In the genomic region with DNA sequence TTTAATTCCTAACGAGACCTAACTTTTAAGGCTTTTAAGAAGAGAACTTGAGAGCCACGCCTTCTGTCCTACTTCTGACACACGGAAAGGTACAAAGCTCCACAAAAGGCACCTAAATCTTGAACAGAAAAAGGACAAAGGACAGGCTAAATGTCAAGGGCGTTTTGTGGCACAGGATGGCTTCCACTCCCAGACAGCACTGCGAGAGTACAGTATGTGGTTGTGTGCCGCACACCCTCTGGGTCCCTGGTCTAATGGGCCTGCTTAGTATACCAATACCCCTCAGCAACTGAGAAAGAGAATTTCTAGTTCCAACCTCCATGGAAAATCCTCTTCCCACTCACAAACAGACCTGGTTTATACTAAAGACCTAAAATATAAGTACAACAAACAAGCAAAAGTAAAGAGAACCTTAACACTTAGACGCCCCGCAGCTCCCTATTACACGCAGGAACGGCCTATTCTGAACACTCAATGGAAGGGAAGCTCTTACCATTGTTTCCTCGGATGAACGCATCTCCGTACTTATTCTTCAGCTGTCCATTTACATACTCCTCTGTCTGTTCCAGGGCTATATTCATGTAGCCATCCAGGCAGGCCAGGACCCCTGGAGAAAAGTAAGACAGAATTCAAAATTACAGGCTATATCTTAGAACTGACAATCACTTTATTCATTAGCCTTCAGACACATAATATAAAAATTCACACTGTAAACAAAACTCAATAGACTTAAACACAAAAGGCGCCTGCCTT, we compare ENCODE assay signal across 15 mouse cellular contexts. TPM values are rescaled to one million over a fixed set of nuclear protein-coding genes. Genes with fewer than 3 reads are reported as not detected.
DNase-seq lines count a peak whose midpoint lies in the region; ATAC-seq lines count a peak whose summit lies in the region.
"Had no signal": no experiment of that assay in that cellular context is flagged by ENCODE, and none has a peak within 500 bp of the region (broad histone marks: within the 10 kb centered on the region; RNA-seq: fewer than 3 reads in every experiment).

No protein-coding gene starts in this region.

- H3K9me3 ChIP-seq in forebrain, embryonic 14.5 days (replicated peaks; ENCODE audit: control insufficient read depth, low read length): no peaks in the 10 kb centered on the region
- no peaks in the 10 kb centered on the region for H3K9me3 ChIP-seq in forebrain, embryonic 10.5 days
- H3K9me3 ChIP-seq in neural tube, embryonic 12.5 days: no peaks in the 10 kb centered on the region
- H3K9me3 ChIP-seq in neural tube, embryonic 15.5 days (replicated peaks): no peaks in the 10 kb centered on the region
- H3K9me3 ChIP-seq in hindbrain, embryonic 15.5 days: no peaks in the 10 kb centered on the region
- H3K9me3 ChIP-seq: lung, embryonic 15.5 days had no signal

- ATAC-seq in forebrain, embryonic 14.5 days: peak; percentile 47
- peak; percentile 48 for ATAC-seq in neural tube, embryonic 12.5 days (ENCODE audit: low FRiP score, low read depth)
- no peak for ATAC-seq in neural tube, embryonic 15.5 days (ENCODE audit: low FRiP score)
- peak; percentile 28; the same call in 1 of the 2 replicates for ATAC-seq in hindbrain, embryonic 15.5 days (ENCODE audit: low FRiP score, low read depth)

- H3K9ac ChIP-seq in forebrain, embryonic 14.5 days (ENCODE audit: low read length): no peak overlapping the region
- H3K9ac ChIP-seq in neural tube, embryonic 12.5 days: no peak overlapping the region
- no peak overlapping the region for H3K9ac ChIP-seq in neural tube, embryonic 15.5 days (replicated peaks)
- H3K9ac ChIP-seq in hindbrain, embryonic 15.5 days: no peak overlapping the region
- H3K9ac ChIP-seq: lung, embryonic 15.5 days had no signal

- peaks cover 70% of the 10 kb centered on the region for H3K36me3 ChIP-seq in forebrain, embryonic 14.5 days (ENCODE audit: control insufficient read depth, insufficient read depth, low read length)
- peaks cover 91% of the 10 kb centered on the region for H3K36me3 ChIP-seq in forebrain, embryonic 10.5 days (replicated peaks)
- H3K36me3 ChIP-seq in neural tube, embryonic 12.5 days: peaks cover 64% of the 10 kb centered on the region
- H3K36me3 ChIP-seq in neural tube, embryonic 15.5 days: peaks cover 66% of the 10 kb centered on the region
- peaks cover 21% of the 10 kb centered on the region for H3K36me3 ChIP-seq in hindbrain, embryonic 15.5 days

- no peak overlapping the region for H3K4me3 ChIP-seq in forebrain, embryonic 14.5 days (ENCODE audit: low read depth, low read length)
- H3K4me3 ChIP-seq in forebrain, embryonic 10.5 days: no peak overlapping the region
- H3K4me3 ChIP-seq in neural tube, embryonic 12.5 days: no peak overlapping the region
- H3K4me3 ChIP-seq in neural tube, embryonic 15.5 days (replicated peaks): no peak overlapping the region
- H3K4me3 ChIP-seq in hindbrain, embryonic 15.5 days: no peak overlapping the region
- H3K4me3 ChIP-seq: lung, embryonic 15.5 days had no signal

- WGBS in forebrain, embryonic 14.5 days: 69% methylated on average over 14 of the region's 14 CpGs
- WGBS in forebrain, embryonic 10.5 days: 90% methylated on average over 14 of the region's 14 CpGs
- 77% methylated on average over 14 of the region's 14 CpGs for WGBS in neural tube, embryonic 12.5 days
- WGBS in neural tube, embryonic 15.5 days: 64% methylated on average over 14 of the region's 14 CpGs
- 60% methylated on average over 14 of the region's 14 CpGs for WGBS in hindbrain, embryonic 15.5 days

- H3K27me3 ChIP-seq in forebrain, embryonic 14.5 days (replicated peaks; ENCODE audit: control insufficient read depth, insufficient read depth, low read length): no peaks in the 10 kb centered on the region
- H3K27me3 ChIP-seq in forebrain, embryonic 10.5 days (ENCODE audit: poor library complexity, severe bottlenecking): no peaks in the 10 kb centered on the region
- H3K27me3 ChIP-seq in neural tube, embryonic 12.5 days (replicated peaks): no peaks in the 10 kb centered on the region
- no peaks in the 10 kb centered on the region for H3K27me3 ChIP-seq in neural tube, embryonic 15.5 days (replicated peaks)
- H3K27me3 ChIP-seq in hindbrain, embryonic 15.5 days: no peaks in the 10 kb centered on the region
- H3K27me3 ChIP-seq: lung, embryonic 15.5 days had no signal

- H3K27ac ChIP-seq in forebrain, embryonic 14.5 days (ENCODE audit: low read depth, low read length): no peak overlapping the region
- no peak overlapping the region for H3K27ac ChIP-seq in forebrain, embryonic 10.5 days
- H3K27ac ChIP-seq in neural tube, embryonic 12.5 days: no peak overlapping the region
- H3K27ac ChIP-seq in neural tube, embryonic 15.5 days (replicated peaks): no peak overlapping the region
- H3K27ac ChIP-seq in hindbrain, embryonic 15.5 days (replicated peaks): peak overlapping the region; percentile 20; the same call in 1 of the 2 replicates
- H3K27ac ChIP-seq: lung, embryonic 15.5 days; macrophage had no signal

- DNase-seq in forebrain, embryonic 14.5 days (ENCODE audit: low spot score): no peak
- no peak for DNase-seq in forebrain, embryonic 10.5 days (ENCODE audit: extremely low spot score, low spot score)
- no peak for DNase-seq in embryo, embryonic 9.5 days (ENCODE audit: extremely low spot score)
- DNase-seq in adrenal gland, adult 18-20 months (ENCODE audit: low spot score in 2 of 2): no peak
- DNase-seq: adrenal gland, postnatal 25 days; gastrocnemius, postnatal 14 days; kidney, postnatal 4 days; retina, postnatal 1 day; right cerebral cortex, postnatal 4 days; thymus, postnatal 36 days had no signal

- no peak overlapping the region for H3K4me2 ChIP-seq in forebrain, embryonic 14.5 days (ENCODE audit: low read length)
- H3K4me2 ChIP-seq in neural tube, embryonic 12.5 days (replicated peaks): no peak overlapping the region
- no peak overlapping the region for H3K4me2 ChIP-seq in neural tube, embryonic 15.5 days
- no peak overlapping the region for H3K4me2 ChIP-seq in hindbrain, embryonic 15.5 days
- H3K4me2 ChIP-seq: lung, embryonic 15.5 days had no signal

- H3K4me1 ChIP-seq in forebrain, embryonic 14.5 days (ENCODE audit: control insufficient read depth, insufficient read depth, low read length): peaks cover 14% of the 10 kb centered on the region
- peaks cover 13% of the 10 kb centered on the region for H3K4me1 ChIP-seq in forebrain, embryonic 10.5 days
- peaks cover 9% of the 10 kb centered on the region; the same call in 1 of the 2 replicates for H3K4me1 ChIP-seq in neural tube, embryonic 12.5 days
- H3K4me1 ChIP-seq in neural tube, embryonic 15.5 days: no peaks in the 10 kb centered on the region
- no peaks in the 10 kb centered on the region for H3K4me1 ChIP-seq in hindbrain, embryonic 15.5 days (replicated peaks)
- H3K4me1 ChIP-seq: lung, embryonic 15.5 days had no signal

RNA-seq across cellular contexts. Expression of a gene that starts 11.3 kb away (rescaled TPM):
- 167 and 199 TPM in 2 replicates for polyA plus RNA-seq in forebrain, embryonic 14.5 days (2014; fragmentation: Nextera tagmentation; extraction: Ambion mirVana)
- polyA plus RNA-seq in forebrain, embryonic 10.5 days (2016; fragmentation: Nextera tagmentation; extraction: Ambion mirVana): 297 and 298 TPM in 2 replicates
- 191 and 202 TPM in 2 replicates for polyA plus RNA-seq in neural tube, embryonic 12.5 days (2016; fragmentation: Nextera tagmentation; extraction: Ambion mirVana)
- polyA plus RNA-seq in neural tube, embryonic 15.5 days (2015; fragmentation: Nextera tagmentation; extraction: Ambion mirVana): 140 and 155 TPM in 2 replicates
- 151 and 159 TPM in 2 replicates for polyA plus RNA-seq in hindbrain, embryonic 15.5 days (2015; fragmentation: Nextera tagmentation; extraction: Ambion mirVana)
- total RNA-seq in adrenal gland, adult 18-20 months (2021): 100 to 1,000 TPM; 101 to 136 TPM
